Mouse (Mus musculus) layer of hippocampus, adult 18-20 months (tissue): ENCODE measurements around the gene Tmem174. TPM values are rescaled to one million over a fixed set of nuclear protein-coding genes. Genes with fewer than 3 reads are reported as not detected.
A peak's percentile ranks its signal among the peaks of the same experiment; 100 is the strongest.

Source experiments
- DNase-seq, 2 experiments: peaks; one replicate each; pipeline ENCODE4 v3.0.0; 2022; ENCODE audit warnings: low spot score in 2 of 2
- long read RNA-seq: library from polyadenylated mRNA; stranded (forward); transcript quantifications from one replicate; pipeline ENCODE4 v2.0.0, GENCODE M21; 2021
- total RNA-seq, 2 experiments: library from RNA; stranded (reverse); gene quantifications; 2 replicates each; pipeline ENCODE4 v1.2.3; 2021

The Tmem174 gene
- total RNA-seq = under 1 TPM in 1 of 2 experiments, not detected in 1; 0.27 TPM
- long read RNA-seq = 0 reads

- DNase-seq = no peak
Observed at GRCm38 (mm10) chr13:98637145-98637544, at the start of gene Tmem174. Gene Tmem174, minus strand, starts transcription at chr13:98637410.

- DNase-seq = no peak
Observed at GRCm38 (mm10) chr13:98684144-98684900, 47.1 kb upstream of the Tmem174 start.

- no peak for DNase-seq
Observed at GRCm38 (mm10) chr13:98683412-98683811, 46.2 kb upstream of the Tmem174 start.

GRCm38 (mm10) chr13:98680470-98681060 is 43.4 kb upstream of the Tmem174 start:
- DNase-seq = no peak

GRCm38 (mm10) chr13:98679631-98680041 is 42.4 kb upstream of the Tmem174 start:
- DNase-seq = no peak

- no peak for DNase-seq
Observed at GRCm38 (mm10) chr13:98679230-98679629, 42.0 kb upstream of the Tmem174 start.

GRCm38 (mm10) chr13:98673922-98674321 is 36.7 kb upstream of the Tmem174 start:
- DNase-seq = no peak

- DNase-seq = no peak
Observed at GRCm38 (mm10) chr13:98669296-98669695, 32.1 kb upstream of the Tmem174 start.

GRCm38 (mm10) chr13:98667316-98667715 is 30.1 kb upstream of the Tmem174 start:
- no peak for DNase-seq

- no peak for DNase-seq
Observed at GRCm38 (mm10) chr13:98665240-98665639, 28.0 kb upstream of the Tmem174 start.

- DNase-seq = no peak
Observed at GRCm38 (mm10) chr13:98662173-98662675, 25.0 kb upstream of the Tmem174 start.

GRCm38 (mm10) chr13:98656034-98656471 is 18.8 kb upstream of the Tmem174 start:
- DNase-seq = peak in 1 of 2 experiments; percentile 42

- no peak for DNase-seq
Observed at GRCm38 (mm10) chr13:98655346-98655745, 18.1 kb upstream of the Tmem174 start.

GRCm38 (mm10) chr13:98654129-98654939 is 17.1 kb upstream of the Tmem174 start:
- peak in 1 of 2 experiments; percentile 20 for DNase-seq

- DNase-seq = peak in 1 of 2 experiments; percentile 64
Observed at GRCm38 (mm10) chr13:98652194-98652593, 15.0 kb upstream of the Tmem174 start.

- DNase-seq = no peak
Observed at GRCm38 (mm10) chr13:98651228-98651977, 14.2 kb upstream of the Tmem174 start.

- no peak for DNase-seq
Observed at GRCm38 (mm10) chr13:98647775-98648568, 10.8 kb upstream of the Tmem174 start.

- no peak for DNase-seq
Observed at GRCm38 (mm10) chr13:98638507-98639166, 1.4 kb upstream of the Tmem174 start.

GRCm38 (mm10) chr13:98636571-98636970 is 639 bp downstream of the Tmem174 start:
- no peak for DNase-seq
